Mouse (Mus musculus) intestine, embryonic 14.5 days (tissue): ENCODE measurements around the gene Tgm3. TPM values are rescaled to one million over a fixed set of nuclear protein-coding genes. Genes with fewer than 3 reads are reported as not detected.

Source experiments
- ATAC-seq: fragments of 200-750 bp; cut with Nextera tagmentation; replicated peaks from 2 replicates; pipeline ENCODE4 v1.8.0; 2017; ENCODE audit warnings: low read depth, moderate number of reproducible peaks, moderate TSS enrichment, moderate library complexity; ENCODE audit not compliant: low FRiP score, low TSS enrichment
- DNase-seq: peaks from one replicate; pipeline ENCODE4 v3.0.0-alpha.2; 2018; ENCODE audit warnings: low spot score
- H3K27ac ChIP-seq: fragments of 300-500 bp; sonication (generic); 2 replicates; pipeline ENCODE4 v1.5.1; 2014; ENCODE audit warnings: low read depth, mild to moderate bottlenecking, control low read depth
- H3K27me3 ChIP-seq: fragments of 300-500 bp; sonication (generic); replicated peaks from 2 replicates; pipeline ENCODE4 v1.6.1; 2014; ENCODE audit warnings: low read length, control low read depth; ENCODE audit not compliant: control insufficient read depth, insufficient read depth
- H3K36me3 ChIP-seq: fragments of 300-500 bp; sonication (generic); 2 replicates; pipeline ENCODE4 v1.6.1; 2014; ENCODE audit warnings: low read length, control low read depth; ENCODE audit not compliant: control insufficient read depth, insufficient read depth
- H3K4me1 ChIP-seq: fragments of 300-500 bp; sonication (generic); replicated peaks from 2 replicates; pipeline ENCODE4 v1.6.1; 2014; ENCODE audit warnings: low read length, control low read depth, mixed read lengths; ENCODE audit not compliant: control insufficient read depth, insufficient read depth
- H3K4me2 ChIP-seq: fragments of 300-500 bp; sonication (generic); 2 replicates; pipeline ENCODE4 v1.6.1; 2014; ENCODE audit warnings: low read length
- H3K4me3 ChIP-seq: fragments of 300-500 bp; sonication (generic); 2 replicates; pipeline ENCODE4 v1.5.1; 2014; ENCODE audit warnings: low read depth, low read length, control low read depth, mixed read lengths
- H3K9ac ChIP-seq: fragments of 300-500 bp; sonication (generic); 2 replicates; pipeline ENCODE4 v1.6.1; 2014; ENCODE audit warnings: mild to moderate bottlenecking, low read length
- H3K9me3 ChIP-seq: fragments of 300-500 bp; sonication (generic); 2 replicates; pipeline ENCODE4 v1.6.1; 2016; ENCODE audit warnings: low read length, control low read depth; ENCODE audit not compliant: control insufficient read depth
- WGBS: fragments of 180-500 bp; shearing (Covaris S2); extraction: QIAGEN DNeasy Blood & Tissue Kit; methylation state at CpG from one replicate; pipeline ENCODE4 v1.1.7; 2014; 5-methylcytosine and 5-hydroxymethylcytosine counted together
- polyA plus RNA-seq: library from polyadenylated mRNA; unstranded; fragments of >200 nt; fragmentation: Nextera tagmentation; extraction: Ambion mirVana; gene quantifications from 2 replicates; pipeline ENCODE4 v1.2.1, GENCODE M21; 2014

Tgm3 gene
- not detected in 2 replicates for polyA plus RNA-seq

GRCm38 (mm10) chr2:130012026-130012425, at the start of gene Tgm3:
Gene Tgm3, plus strand, starts transcription at chr2:130012349.
- DNase-seq (no peak), ATAC-seq (no peak)
- 32% methylated on average over 7 of the region's 7 CpGs for WGBS
- H3K4me1 ChIP-seq: no peaks in the 10 kb centered on the region
- H3K9me3 ChIP-seq: no peaks in the 10 kb centered on the region
- no peak within 1 kb of the TSS for H3K4me2 ChIP-seq
- H3K36me3 ChIP-seq: no peaks in the 10 kb centered on the region
- no peak within 1 kb of the TSS for H3K9ac ChIP-seq
- no peak within 1 kb of the TSS for H3K4me3 ChIP-seq
- no peaks in the 10 kb centered on the region for H3K27me3 ChIP-seq
- no peak within 1 kb of the TSS for H3K27ac ChIP-seq

DNA sequence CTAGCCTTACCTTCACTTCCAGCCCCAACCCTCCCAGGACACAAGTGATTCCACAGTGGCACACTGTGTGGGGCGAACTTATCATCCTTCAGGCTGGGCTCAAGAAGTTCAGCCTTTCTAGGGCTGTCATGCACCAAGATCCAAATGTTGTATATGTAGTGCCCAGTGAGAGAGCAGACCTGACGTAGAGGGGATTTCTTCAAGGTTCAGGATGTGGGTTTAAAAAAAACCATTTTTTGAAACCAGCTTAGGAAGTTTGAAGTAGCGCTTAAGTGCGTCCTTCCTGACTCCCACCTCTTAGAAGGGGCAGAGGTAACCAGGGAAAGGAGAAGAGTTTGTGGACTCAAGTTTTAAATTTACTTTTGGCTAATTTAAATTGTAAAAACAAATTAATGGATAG, 31.5 kb upstream of the Tgm3 start:
- ATAC-seq: no peak
- WGBS: 82% methylated on average over 4 of the region's 4 CpGs
- H3K27me3 ChIP-seq: no peaks in the 10 kb centered on the region

DNA sequence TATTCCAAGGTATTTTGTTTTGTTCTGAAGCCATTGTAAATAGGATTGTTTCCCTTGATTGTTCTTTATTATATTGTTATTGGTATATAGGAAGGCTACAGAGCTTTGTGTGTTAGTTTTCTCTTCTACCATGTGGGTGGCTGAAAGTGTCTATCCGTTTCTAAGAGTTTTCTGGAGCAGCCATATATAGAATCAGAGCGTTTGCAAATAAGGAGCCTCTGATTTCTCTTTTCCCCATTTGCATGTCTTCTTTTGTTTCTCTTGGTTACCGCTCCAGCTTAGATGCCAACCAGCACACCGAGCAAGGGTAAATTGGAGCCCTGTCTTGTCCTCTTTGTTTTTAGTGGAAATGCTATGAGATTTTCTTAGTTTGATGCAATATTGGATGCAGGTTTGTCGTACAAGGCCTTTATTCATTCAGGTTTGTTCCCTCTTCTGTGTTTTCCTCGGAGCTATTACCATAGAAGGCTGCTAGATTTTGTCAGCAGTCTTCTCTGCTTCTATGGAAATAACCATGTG, 24.6 kb upstream of the Tgm3 start:
- Histone ChIP-seq H3K27ac (no peak overlapping the region), H3K9me3 (no peaks in the 10 kb centered on the region), H3K4me3 (no peak overlapping the region), H3K4me2 (no peak overlapping the region), H3K9ac (no peak overlapping the region), H3K36me3 (no peaks in the 10 kb centered on the region), H3K4me1 (no peaks in the 10 kb centered on the region), H3K27me3 (no peaks in the 10 kb centered on the region)
- WGBS: 82% methylated on average over 6 of the region's 6 CpGs
- ATAC-seq (no peak), DNase-seq (no peak)

More for the DNA sequence above, 31.5 kb upstream of the Tgm3 start:
- no peaks in the 10 kb centered on the region for H3K9me3 ChIP-seq
- H3K36me3 ChIP-seq: no peaks in the 10 kb centered on the region
- no peaks in the 10 kb centered on the region for H3K4me1 ChIP-seq
- H3K9ac ChIP-seq: no peak overlapping the region
- H3K4me3 ChIP-seq: no peak overlapping the region
- no peak overlapping the region for H3K27ac ChIP-seq
- no peak overlapping the region for H3K4me2 ChIP-seq
- DNase-seq: no peak

DNA sequence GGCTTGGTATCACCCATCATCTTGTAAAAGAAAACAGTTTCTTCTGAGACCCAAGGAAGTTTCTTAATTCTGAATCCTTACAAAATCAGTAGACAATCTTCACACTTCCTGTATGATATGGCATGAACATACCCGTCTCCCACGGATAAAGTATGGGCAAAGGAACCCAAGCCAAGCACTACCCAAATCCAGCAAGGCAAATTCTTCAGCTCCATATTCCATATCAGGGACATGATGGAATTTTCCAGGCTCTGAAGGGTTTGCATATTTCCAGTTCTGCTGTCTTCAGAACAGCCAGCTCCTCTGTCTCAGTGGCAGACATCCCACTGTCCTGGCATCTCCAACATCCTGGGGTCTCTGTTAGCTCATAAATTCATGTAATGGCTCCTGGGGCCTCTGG, 22.5 kb upstream of the Tgm3 start:
- H3K4me3 ChIP-seq: no peak overlapping the region
- no peak overlapping the region for H3K9ac ChIP-seq
- H3K9me3 ChIP-seq: no peaks in the 10 kb centered on the region
- H3K4me1 ChIP-seq: no peaks in the 10 kb centered on the region
- no peaks in the 10 kb centered on the region for H3K27me3 ChIP-seq
- whole genome bisulfite sequencing: 84% methylated on average over 2 of the region's 2 CpGs
- H3K36me3 ChIP-seq: no peaks in the 10 kb centered on the region
- ATAC-seq: no peak
- no peak overlapping the region for H3K27ac ChIP-seq
- no peak overlapping the region for H3K4me2 ChIP-seq
- DNase-seq: no peak

DNA sequence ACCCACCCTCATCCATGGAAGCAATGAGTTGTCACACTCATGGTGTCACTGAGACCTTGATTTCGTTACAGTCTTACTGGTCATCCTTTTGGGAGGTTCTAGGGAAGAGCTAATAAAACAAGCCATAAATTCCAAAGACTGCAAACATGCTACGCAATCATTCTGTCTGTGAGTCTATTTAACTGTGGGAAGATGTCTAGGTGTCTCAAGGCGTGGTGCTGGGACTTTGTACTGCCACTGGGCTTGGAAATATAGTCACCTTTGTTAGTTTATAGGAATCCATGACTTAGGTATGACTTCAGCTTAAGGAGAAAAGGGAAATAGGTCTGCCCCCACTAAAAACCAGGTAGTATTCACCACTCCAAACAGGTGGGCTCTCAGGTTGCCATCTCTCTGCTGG, 17.7 kb upstream of the Tgm3 start:
- DNase-seq: no peak
- H3K27me3 ChIP-seq: no peaks in the 10 kb centered on the region
- no peaks in the 10 kb centered on the region for H3K36me3 ChIP-seq
- WGBS: 47% methylated on average over 3 of the region's 3 CpGs
- H3K27ac ChIP-seq: no peak overlapping the region
- H3K4me1 ChIP-seq: no peaks in the 10 kb centered on the region
- H3K4me3 ChIP-seq: no peak overlapping the region
- no peak overlapping the region for H3K9ac ChIP-seq
- ATAC-seq: no peak
- no peaks in the 10 kb centered on the region for H3K9me3 ChIP-seq
- no peak overlapping the region for H3K4me2 ChIP-seq

GRCm38 (mm10) chr2:129998476-129998875, 13.7 kb upstream of the Tgm3 start:
- Histone ChIP-seq H3K4me1 (no peaks in the 10 kb centered on the region), H3K9ac (no peak overlapping the region), H3K4me2 (no peak overlapping the region), H3K9me3 (no peaks in the 10 kb centered on the region), H3K27me3 (no peaks in the 10 kb centered on the region), H3K4me3 (no peak overlapping the region), H3K27ac (no peak overlapping the region), H3K36me3 (no peaks in the 10 kb centered on the region)
- WGBS: 55% methylated on average over 7 of the region's 7 CpGs
- DNase-seq: no peak
- no peak for ATAC-seq

DNA sequence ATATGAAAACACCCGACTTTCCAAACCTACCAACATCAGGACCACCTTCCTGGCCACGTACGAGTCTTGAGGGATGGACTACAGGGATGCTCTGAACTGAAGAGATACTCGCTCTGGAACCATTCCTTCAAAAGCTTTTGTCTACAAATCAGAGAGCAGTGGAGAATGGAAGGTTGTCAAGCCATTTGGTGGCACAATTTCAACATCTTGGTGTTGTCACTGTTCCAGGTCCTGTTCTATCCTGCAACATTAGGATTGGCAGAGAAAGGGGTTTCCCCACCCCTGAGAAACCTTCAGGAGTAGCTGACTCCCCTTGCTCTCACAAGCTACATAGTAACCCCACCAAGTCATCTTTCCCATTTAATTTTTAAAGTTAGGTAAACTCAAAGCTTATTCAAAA, 12.9 kb upstream of the Tgm3 start:
- WGBS: 84% methylated on average over 4 of the region's 4 CpGs

GRCm38 (mm10) chr2:130000601-130001000, 11.5 kb upstream of the Tgm3 start:
- 91% methylated on average over 3 of the region's 3 CpGs for WGBS
- H3K4me3 ChIP-seq: no peak overlapping the region
- no peaks in the 10 kb centered on the region for H3K36me3 ChIP-seq
- DNase-seq (no peak), ATAC-seq (no peak)
- H3K27me3 ChIP-seq: no peaks in the 10 kb centered on the region
- no peak overlapping the region for H3K4me2 ChIP-seq
- no peak overlapping the region for H3K9ac ChIP-seq
- H3K27ac ChIP-seq: no peak overlapping the region
- H3K9me3 ChIP-seq: no peaks in the 10 kb centered on the region
- no peaks in the 10 kb centered on the region for H3K4me1 ChIP-seq

More for the DNA sequence above, 12.9 kb upstream of the Tgm3 start:
- H3K9ac ChIP-seq: no peak overlapping the region
- H3K27me3 ChIP-seq: no peaks in the 10 kb centered on the region
- no peak for ATAC-seq
- H3K4me2 ChIP-seq: no peak overlapping the region
- DNase-seq: no peak
- no peak overlapping the region for H3K27ac ChIP-seq
- no peaks in the 10 kb centered on the region for H3K36me3 ChIP-seq
- H3K4me1 ChIP-seq: no peaks in the 10 kb centered on the region
- H3K4me3 ChIP-seq: no peak overlapping the region
- no peaks in the 10 kb centered on the region for H3K9me3 ChIP-seq

DNA sequence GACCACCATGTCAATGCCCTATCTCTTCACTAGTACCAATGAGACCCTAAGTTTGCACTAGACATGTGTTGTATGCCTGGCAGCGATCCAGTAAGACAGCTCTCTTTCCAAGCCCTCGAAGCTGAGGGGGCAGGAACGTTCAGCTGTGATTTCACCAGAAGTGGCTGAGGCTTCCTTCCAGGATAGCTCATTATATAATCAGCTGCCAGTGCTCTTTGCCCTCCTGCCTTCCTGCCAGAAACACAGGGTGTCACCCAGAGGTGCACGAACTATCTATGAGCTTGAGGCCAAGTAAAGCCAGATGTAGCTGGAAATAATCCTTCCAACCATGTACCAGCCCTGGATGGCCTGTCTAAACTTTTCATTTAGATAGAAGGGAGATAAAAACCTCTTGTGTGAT, 8.1 kb upstream of the Tgm3 start:
- 44% methylated on average over 4 of the region's 4 CpGs for WGBS

More for the DNA sequence above, 8.1 kb upstream of the Tgm3 start:
- Histone ChIP-seq H3K4me2 (no peak overlapping the region), H3K4me1 (no peaks in the 10 kb centered on the region), H3K4me3 (no peak overlapping the region), H3K9ac (no peak overlapping the region), H3K27ac (no peak overlapping the region), H3K36me3 (no peaks in the 10 kb centered on the region), H3K27me3 (no peaks in the 10 kb centered on the region), H3K9me3 (no peaks in the 10 kb centered on the region)
- no peak for ATAC-seq
- no peak for DNase-seq
